Mouse (Mus musculus): Measurements from ENCODE around the gene Glis1. TPM values are rescaled to one million over a fixed set of nuclear protein-coding genes. Genes with fewer than 3 reads are reported as not detected.

Gene Glis1
- polyA plus RNA-seq, 1 experiment from 2014 or later = 0.18 TPM

GRCm38 (mm10) chr4:107479015-107479414 is 44.6 kb downstream of the Glis1 start:
- 65% methylated on average over 5 of the region's 5 CpGs for WGBS (ENCODE audit: insufficient replicate concordance)

GRCm38 (mm10) chr4:107482541-107482940 is 48.1 kb downstream of the Glis1 start:
- no peak for TF ChIP-seq EP300 (IDR thresholded peaks at IDR 0.05; ENCODE audit: low read depth)
- no peak for TF ChIP-seq CTCF (IDR thresholded peaks at IDR 0.05; ENCODE audit: low read depth)
- Histone ChIP-seq H3K27me3 (ENCODE audit: insufficient read depth, low read length) (no peaks in the 10 kb centered on the region), H3K4me2 (ENCODE audit: low read depth, low read length) (no peak overlapping the region), H3K27ac (ENCODE audit: low read depth) (no peak overlapping the region), H3K36me3 (replicated peaks; ENCODE audit: insufficient read depth, low read length) (no peaks in the 10 kb centered on the region), H3K4me1 (ENCODE audit: insufficient read depth) (no peaks in the 10 kb centered on the region), H3K9me3 (ENCODE audit: low read length) (no peaks in the 10 kb centered on the region), H3K9ac (replicated peaks) (no peak overlapping the region), H3K4me3 (ENCODE audit: low read depth, low read length) (no peak overlapping the region)
- no peak for DNase-seq
- WGBS (ENCODE audit: insufficient replicate concordance) = 81% methylated on average over 2 of the region's 2 CpGs
- no peak for ATAC-seq

More at GRCm38 (mm10) chr4:107479015-107479414, 44.6 kb downstream of the Glis1 start:
- H3K4me1 ChIP-seq (ENCODE audit: insufficient read depth) = no peaks in the 10 kb centered on the region
- no peaks in the 10 kb centered on the region for H3K36me3 ChIP-seq (replicated peaks; ENCODE audit: insufficient read depth, low read length)
- H3K27ac ChIP-seq (ENCODE audit: low read depth) = no peak overlapping the region
- DNase-seq (no peak), ATAC-seq (no peak)
- no peak overlapping the region for H3K4me2 ChIP-seq (ENCODE audit: low read depth, low read length)
- H3K4me3 ChIP-seq (ENCODE audit: low read depth, low read length) = no peak overlapping the region
- TF ChIP-seq EP300 (IDR thresholded peaks at IDR 0.05; ENCODE audit: low read depth) = no peak
- no peak for TF ChIP-seq CTCF (IDR thresholded peaks at IDR 0.05; ENCODE audit: low read depth)
- no peak overlapping the region for H3K9ac ChIP-seq (replicated peaks)
- no peaks in the 10 kb centered on the region for H3K9me3 ChIP-seq (ENCODE audit: low read length)
- no peaks in the 10 kb centered on the region for H3K27me3 ChIP-seq (ENCODE audit: insufficient read depth, low read length)

- no peak overlapping the region for H3K4me2 ChIP-seq (ENCODE audit: low read depth, low read length)
- 84% methylated on average over 20 of the region's 20 CpGs for WGBS (ENCODE audit: insufficient replicate concordance)
- no peaks in the 10 kb centered on the region for H3K36me3 ChIP-seq (replicated peaks; ENCODE audit: insufficient read depth, low read length)
- DNase-seq (no peak), ATAC-seq (no peak)
- H3K4me3 ChIP-seq (ENCODE audit: low read depth, low read length) = no peak overlapping the region
- no peak for TF ChIP-seq CTCF (IDR thresholded peaks at IDR 0.05; ENCODE audit: low read depth)
- no peak for TF ChIP-seq EP300 (IDR thresholded peaks at IDR 0.05; ENCODE audit: low read depth)
- no peak overlapping the region for H3K27ac ChIP-seq (ENCODE audit: low read depth)
- H3K9me3 ChIP-seq (ENCODE audit: low read length) = no peaks in the 10 kb centered on the region
- no peak overlapping the region for H3K9ac ChIP-seq (replicated peaks)
- H3K27me3 ChIP-seq (ENCODE audit: insufficient read depth, low read length) = no peaks in the 10 kb centered on the region
- H3K4me1 ChIP-seq (ENCODE audit: insufficient read depth) = no peaks in the 10 kb centered on the region
Observed at GRCm38 (mm10) chr4:107483556-107484220, 49.3 kb downstream of the Glis1 start.

DNA sequence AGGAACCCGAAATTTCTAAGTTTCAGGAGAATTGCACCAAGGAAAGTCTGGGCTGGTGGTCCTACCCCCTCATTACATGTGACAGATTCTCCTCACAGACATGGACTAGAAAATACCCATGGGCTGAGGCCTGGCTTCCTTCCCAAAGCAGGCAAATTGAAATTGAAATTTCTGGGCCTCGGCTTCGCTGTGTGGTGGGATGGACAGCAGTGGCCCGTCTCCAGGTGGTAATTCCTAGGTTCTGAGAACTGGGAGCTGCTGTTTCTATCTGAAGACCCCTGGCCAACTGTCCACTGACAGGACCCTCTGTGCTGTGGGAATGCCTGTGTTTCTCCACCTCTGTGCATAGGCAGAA is 49.8 kb downstream of the Glis1 start:
- WGBS (ENCODE audit: insufficient replicate concordance) = 76% methylated on average over 4 of the region's 4 CpGs
- Histone ChIP-seq H3K9ac (replicated peaks) (no peak overlapping the region), H3K4me1 (ENCODE audit: insufficient read depth) (no peaks in the 10 kb centered on the region), H3K27ac (ENCODE audit: low read depth) (no peak overlapping the region), H3K36me3 (replicated peaks; ENCODE audit: insufficient read depth, low read length) (no peaks in the 10 kb centered on the region), H3K27me3 (ENCODE audit: insufficient read depth, low read length) (no peaks in the 10 kb centered on the region), H3K4me3 (ENCODE audit: low read depth, low read length) (no peak overlapping the region), H3K4me2 (ENCODE audit: low read depth, low read length) (no peak overlapping the region), H3K9me3 (ENCODE audit: low read length) (no peaks in the 10 kb centered on the region)
- TF ChIP-seq CTCF (IDR thresholded peaks at IDR 0.05; ENCODE audit: low read depth) = no peak
- no peak for TF ChIP-seq EP300 (IDR thresholded peaks at IDR 0.05; ENCODE audit: low read depth)
- ATAC-seq = no peak
- no peak for DNase-seq

DNA sequence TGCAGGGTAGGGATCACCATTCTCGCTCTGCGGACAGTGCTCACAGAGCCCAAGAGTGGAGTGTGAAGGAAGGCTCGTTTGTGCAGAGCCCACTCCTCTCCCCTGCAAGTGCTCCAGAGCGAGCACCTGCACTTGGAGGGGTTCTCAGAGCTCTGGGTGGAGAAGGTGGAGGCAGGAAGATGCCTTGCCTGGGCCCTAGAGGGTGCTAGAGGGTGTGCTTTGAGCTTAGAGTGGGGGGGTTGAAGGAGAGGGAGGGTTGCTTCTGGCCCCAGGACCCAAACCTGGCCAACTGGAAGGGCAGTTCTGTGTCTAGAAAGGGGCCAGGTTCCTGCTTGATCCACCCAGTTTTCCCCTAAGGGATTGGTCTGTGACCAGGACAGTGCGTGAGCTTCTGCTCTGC is 51.5 kb downstream of the Glis1 start:
- Histone ChIP-seq H3K27me3 (ENCODE audit: insufficient read depth, low read length) (no peaks in the 10 kb centered on the region), H3K4me1 (ENCODE audit: insufficient read depth) (no peaks in the 10 kb centered on the region), H3K9me3 (ENCODE audit: low read length) (no peaks in the 10 kb centered on the region), H3K4me2 (ENCODE audit: low read depth, low read length) (no peak overlapping the region), H3K36me3 (replicated peaks; ENCODE audit: insufficient read depth, low read length) (no peaks in the 10 kb centered on the region), H3K4me3 (ENCODE audit: low read depth, low read length) (no peak overlapping the region), H3K27ac (ENCODE audit: low read depth) (no peak overlapping the region), H3K9ac (replicated peaks) (no peak overlapping the region)
- DNase-seq (no peak), ATAC-seq (no peak)
- WGBS (ENCODE audit: insufficient replicate concordance) = 63% methylated on average over 5 of the region's 5 CpGs
- TF ChIP-seq CTCF (IDR thresholded peaks at IDR 0.05; ENCODE audit: low read depth) (peak; percentile 51), EP300 (IDR thresholded peaks at IDR 0.05; ENCODE audit: low read depth) (no peak)

GRCm38 (mm10) chr4:107489121-107489840 is 54.9 kb downstream of the Glis1 start:
- H3K36me3 ChIP-seq (replicated peaks; ENCODE audit: insufficient read depth, low read length) = no peaks in the 10 kb centered on the region
- WGBS (ENCODE audit: insufficient replicate concordance) = 80% methylated on average over 20 of the region's 20 CpGs
- DNase-seq (no peak), ATAC-seq (no peak)
- H3K4me2 ChIP-seq (ENCODE audit: low read depth, low read length) = no peak overlapping the region
- no peaks in the 10 kb centered on the region for H3K27me3 ChIP-seq (ENCODE audit: insufficient read depth, low read length)
- H3K27ac ChIP-seq (ENCODE audit: low read depth) = no peak overlapping the region
- TF ChIP-seq CTCF (IDR thresholded peaks at IDR 0.05; ENCODE audit: low read depth) = no peak
- TF ChIP-seq EP300 (IDR thresholded peaks at IDR 0.05; ENCODE audit: low read depth) = no peak
- H3K4me1 ChIP-seq (ENCODE audit: insufficient read depth) = no peaks in the 10 kb centered on the region
- no peak overlapping the region for H3K4me3 ChIP-seq (ENCODE audit: low read depth, low read length)
- no peaks in the 10 kb centered on the region for H3K9me3 ChIP-seq (ENCODE audit: low read length)
- no peak overlapping the region for H3K9ac ChIP-seq (replicated peaks)
